Mouse (Mus musculus) thymus, adult 18-20 months (tissue): ENCODE data around the gene Slc22a8.

Source experiments
- DNase-seq, 2 experiments: peaks; one replicate each; pipeline ENCODE4 v3.0.0; 2022; ENCODE audit warnings: mixed read lengths in 2 of 2

Slc22a8 gene

GRCm38 (mm10) chr19:8601922-8602321 lies 10.9 kb downstream of the Slc22a8 start:
- no peak for DNase-seq

GRCm38 (mm10) chr19:8602914-8603313 lies 11.9 kb downstream of the Slc22a8 start:
- DNase-seq = no peak

- no peak for DNase-seq
Observed at GRCm38 (mm10) chr19:8604536-8605240, 13.6 kb downstream of the Slc22a8 start.

- no peak for DNase-seq
Observed at GRCm38 (mm10) chr19:8605241-8605558, 14.1 kb downstream of the Slc22a8 start.

- DNase-seq = no peak
Observed at GRCm38 (mm10) chr19:8611358-8612123, 20.5 kb downstream of the Slc22a8 start.

- DNase-seq = no peak
Observed at GRCm38 (mm10) chr19:8613111-8613510, 22.1 kb downstream of the Slc22a8 start.

- no peak for DNase-seq
Observed at GRCm38 (mm10) chr19:8614343-8614742, 23.3 kb downstream of the Slc22a8 start.

GRCm38 (mm10) chr19:8616314-8616713 lies 25.3 kb downstream of the Slc22a8 start:
- no peak for DNase-seq

GRCm38 (mm10) chr19:8617904-8618303 lies 26.9 kb downstream of the Slc22a8 start, which contains the start of gene Slc22a6:
TSS of gene Slc22a6 (plus strand) at chr19:8618039.
- DNase-seq = no peak

GRCm38 (mm10) chr19:8621098-8621497 lies 30.0 kb downstream of the Slc22a8 start:
- no peak for DNase-seq

GRCm38 (mm10) chr19:8630249-8630648 lies 39.2 kb downstream of the Slc22a8 start:
- DNase-seq = no peak

GRCm38 (mm10) chr19:8630826-8631225 lies 39.8 kb downstream of the Slc22a8 start:
- no peak for DNase-seq

GRCm38 (mm10) chr19:8632029-8632428 lies 41.0 kb downstream of the Slc22a8 start:
- no peak for DNase-seq

GRCm38 (mm10) chr19:8642086-8642485 lies 51.0 kb downstream of the Slc22a8 start:
- DNase-seq = no peak

- no peak for DNase-seq
Observed at GRCm38 (mm10) chr19:8646393-8646792, 55.3 kb downstream of the Slc22a8 start.

- DNase-seq = no peak
Observed at GRCm38 (mm10) chr19:8655833-8656232, 64.8 kb downstream of the Slc22a8 start.

- no peak for DNase-seq
Observed at GRCm38 (mm10) chr19:8656341-8656740, 65.3 kb downstream of the Slc22a8 start.
